Mouse (Mus musculus): ENCODE measurements around the gene Tmem63a. TPM values are rescaled to one million over a fixed set of nuclear protein-coding genes. Genes with fewer than 3 reads are reported as not detected.

The Tmem63a gene
- polyA plus RNA-seq, 1 experiment: 26.9 TPM

DNA sequence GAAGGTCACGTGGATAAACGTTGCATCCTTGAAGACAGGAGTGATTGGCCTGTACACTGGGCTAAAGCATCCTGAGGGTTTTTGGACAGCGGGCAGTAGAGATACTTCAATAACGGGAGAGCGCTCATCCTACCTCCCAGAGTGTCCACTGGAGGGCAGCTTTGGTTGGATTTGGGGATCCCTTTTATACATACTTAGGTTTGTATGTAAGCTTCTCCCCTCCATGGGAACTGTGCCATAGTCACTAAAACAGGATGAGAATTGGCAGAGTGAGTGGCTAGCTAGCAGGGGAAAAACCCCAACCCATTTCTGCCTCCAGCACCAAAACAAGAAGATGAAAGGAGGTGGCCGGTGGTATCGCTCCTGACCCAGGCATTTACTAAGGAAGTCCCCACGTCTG is 31.0 kb upstream of the Tmem63a start:
- H3K9me3 ChIP-seq (replicated peaks; ENCODE audit: control insufficient read depth, insufficient read depth, low read length, poor library complexity, severe bottlenecking): no peaks in the 10 kb centered on the region
- H3K4me3 ChIP-seq (ENCODE audit: low read depth, low read length): no peak overlapping the region
- TF ChIP-seq POLR2A (IDR thresholded peaks at IDR 0.05; ENCODE audit: insufficient read depth, low read length): no peak
- TF ChIP-seq EP300 (IDR thresholded peaks at IDR 0.05; ENCODE audit: insufficient read depth, low read depth, low read length): no peak
- peak; percentile 38 for TF ChIP-seq CTCF (IDR thresholded peaks at IDR 0.05; ENCODE audit: low read depth, low read length)
- peaks cover 3% of the 10 kb centered on the region for H3K4me1 ChIP-seq (ENCODE audit: control insufficient read depth, insufficient read depth, low read length)
- H3K27ac ChIP-seq (ENCODE audit: insufficient read depth, low read length): no peak overlapping the region
- 0 out of 2 replicates have a peak overlapping the region, but pooled peaks have one; percentile 18 for H3K9ac ChIP-seq (ENCODE audit: low read depth, poor library complexity, severe bottlenecking)
- H3K36me3 ChIP-seq (ENCODE audit: control insufficient read depth, insufficient read depth, low read length, poor library complexity, severe bottlenecking): peaks cover 20% of the 10 kb centered on the region
- no peaks in the 10 kb centered on the region for H3K27me3 ChIP-seq (ENCODE audit: control insufficient read depth, insufficient read depth, low read length, poor library complexity, severe bottlenecking)

DNA sequence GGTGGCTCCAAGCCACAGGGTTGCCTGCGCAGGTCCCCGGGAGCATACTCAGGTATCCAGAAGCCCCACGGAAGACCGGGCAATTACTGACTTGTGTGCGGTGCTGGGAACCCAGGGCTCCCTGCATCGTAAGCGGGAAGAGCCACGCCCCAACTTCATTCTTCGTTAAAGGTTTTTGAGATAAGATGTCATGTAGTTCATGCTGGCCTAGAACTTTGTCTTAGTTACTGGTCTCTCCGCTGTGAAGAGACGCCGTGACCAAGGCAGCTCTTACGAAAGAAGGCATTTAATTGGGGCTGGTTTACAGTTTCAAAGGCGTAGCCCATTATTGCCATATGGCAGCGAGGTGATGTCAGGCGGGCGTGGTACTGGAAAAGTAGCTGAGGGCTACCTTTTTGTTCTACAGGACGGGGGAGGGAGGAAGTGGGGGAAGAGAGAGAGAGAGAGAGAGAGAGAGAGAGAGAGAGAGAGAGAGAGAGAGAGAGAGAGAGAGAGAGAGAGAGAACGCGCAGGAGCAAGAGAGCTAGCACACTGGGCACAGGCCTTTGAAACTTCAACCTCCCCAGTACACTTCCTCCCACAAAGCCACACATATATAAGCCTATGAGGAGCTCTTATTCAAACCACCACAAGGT is 30.4 kb upstream of the Tmem63a start:
- H3K27me3 ChIP-seq (ENCODE audit: control insufficient read depth, insufficient read depth, low read length, poor library complexity, severe bottlenecking): no peaks in the 10 kb centered on the region
- no peaks in the 10 kb centered on the region for H3K9me3 ChIP-seq (replicated peaks; ENCODE audit: control insufficient read depth, insufficient read depth, low read length, poor library complexity, severe bottlenecking)
- peak overlapping the region; percentile 18; the same call in 1 of the 2 replicates for H3K9ac ChIP-seq (ENCODE audit: low read depth, poor library complexity, severe bottlenecking)
- no peak for TF ChIP-seq EP300 (IDR thresholded peaks at IDR 0.05; ENCODE audit: insufficient read depth, low read depth, low read length)
- no peak for TF ChIP-seq CTCF (IDR thresholded peaks at IDR 0.05; ENCODE audit: low read depth, low read length)
- no peak for TF ChIP-seq POLR2A (IDR thresholded peaks at IDR 0.05; ENCODE audit: insufficient read depth, low read length)
- peaks cover 3% of the 10 kb centered on the region for H3K4me1 ChIP-seq (ENCODE audit: control insufficient read depth, insufficient read depth, low read length)
- H3K27ac ChIP-seq (ENCODE audit: insufficient read depth, low read length): no peak overlapping the region
- no peak overlapping the region; the same call in 1 of the 2 replicates for H3K4me3 ChIP-seq (ENCODE audit: low read depth, low read length)
- peaks cover 15% of the 10 kb centered on the region for H3K36me3 ChIP-seq (ENCODE audit: control insufficient read depth, insufficient read depth, low read length, poor library complexity, severe bottlenecking)

DNA sequence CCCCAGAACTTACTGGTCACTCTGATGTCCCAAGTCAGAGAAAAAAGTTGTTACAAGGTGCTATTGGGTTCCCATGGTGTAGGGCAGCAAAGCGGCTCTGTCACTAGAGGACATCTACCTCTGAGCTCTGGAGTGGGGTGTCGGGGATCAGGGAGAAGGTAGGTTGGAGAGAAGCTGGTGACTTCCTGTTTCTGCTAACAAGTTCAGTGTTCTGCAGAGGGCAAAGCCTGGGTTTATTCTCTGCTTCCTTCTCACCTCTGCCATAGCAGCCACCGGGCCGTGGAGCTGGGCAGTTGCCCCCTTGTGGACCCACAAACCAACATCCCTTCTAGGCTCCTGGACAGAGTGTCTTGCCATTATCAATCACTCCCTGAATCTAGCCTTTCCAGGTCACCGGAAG is 29.4 kb upstream of the Tmem63a start:
- Histone ChIP-seq H3K27me3 (ENCODE audit: control insufficient read depth, insufficient read depth, low read length, poor library complexity, severe bottlenecking) (no peaks in the 10 kb centered on the region), H3K9me3 (replicated peaks; ENCODE audit: control insufficient read depth, insufficient read depth, low read length, poor library complexity, severe bottlenecking) (no peaks in the 10 kb centered on the region), H3K4me1 (ENCODE audit: control insufficient read depth, insufficient read depth, low read length) (no peaks in the 10 kb centered on the region), H3K4me3 (ENCODE audit: low read depth, low read length) (no peak overlapping the region), H3K27ac (ENCODE audit: insufficient read depth, low read length) (no peak overlapping the region), H3K36me3 (ENCODE audit: control insufficient read depth, insufficient read depth, low read length, poor library complexity, severe bottlenecking) (peaks cover 5% of the 10 kb centered on the region), H3K9ac (ENCODE audit: low read depth, poor library complexity, severe bottlenecking) (no peak overlapping the region)
- TF ChIP-seq POLR2A (IDR thresholded peaks at IDR 0.05; ENCODE audit: insufficient read depth, low read length): no peak
- TF ChIP-seq CTCF (IDR thresholded peaks at IDR 0.05; ENCODE audit: low read depth, low read length): no peak
- no peak for TF ChIP-seq EP300 (IDR thresholded peaks at IDR 0.05; ENCODE audit: insufficient read depth, low read depth, low read length)

DNA sequence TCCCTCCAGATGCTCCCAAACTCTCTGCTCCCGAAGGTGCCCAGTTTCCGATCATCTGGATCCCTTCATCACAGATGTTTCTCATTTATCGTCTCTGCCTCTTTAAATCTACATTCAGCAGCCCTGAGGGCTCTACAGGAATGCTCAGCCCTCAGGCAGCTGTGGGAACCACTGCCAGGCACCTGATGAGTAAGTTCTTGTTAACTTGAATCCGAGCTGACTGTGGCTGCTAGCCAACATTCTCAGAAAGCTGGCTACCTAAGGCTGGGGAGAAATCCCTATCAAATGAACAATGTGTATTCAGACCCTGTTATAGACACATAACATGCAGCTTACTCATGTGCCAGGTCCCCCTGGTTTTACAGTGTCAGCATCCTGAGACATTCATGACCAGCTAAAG is 28.3 kb upstream of the Tmem63a start:
- no peaks in the 10 kb centered on the region for H3K36me3 ChIP-seq (ENCODE audit: control insufficient read depth, insufficient read depth, low read length, poor library complexity, severe bottlenecking)
- no peak overlapping the region for H3K4me3 ChIP-seq (ENCODE audit: low read depth, low read length)
- no peak for TF ChIP-seq EP300 (IDR thresholded peaks at IDR 0.05; ENCODE audit: insufficient read depth, low read depth, low read length)
- no peak for TF ChIP-seq CTCF (IDR thresholded peaks at IDR 0.05; ENCODE audit: low read depth, low read length)
- no peaks in the 10 kb centered on the region for H3K27me3 ChIP-seq (ENCODE audit: control insufficient read depth, insufficient read depth, low read length, poor library complexity, severe bottlenecking)
- no peaks in the 10 kb centered on the region for H3K9me3 ChIP-seq (replicated peaks; ENCODE audit: control insufficient read depth, insufficient read depth, low read length, poor library complexity, severe bottlenecking)
- no peak overlapping the region for H3K9ac ChIP-seq (ENCODE audit: low read depth, poor library complexity, severe bottlenecking)
- no peak overlapping the region for H3K27ac ChIP-seq (ENCODE audit: insufficient read depth, low read length)
- H3K4me1 ChIP-seq (ENCODE audit: control insufficient read depth, insufficient read depth, low read length): no peaks in the 10 kb centered on the region

DNA sequence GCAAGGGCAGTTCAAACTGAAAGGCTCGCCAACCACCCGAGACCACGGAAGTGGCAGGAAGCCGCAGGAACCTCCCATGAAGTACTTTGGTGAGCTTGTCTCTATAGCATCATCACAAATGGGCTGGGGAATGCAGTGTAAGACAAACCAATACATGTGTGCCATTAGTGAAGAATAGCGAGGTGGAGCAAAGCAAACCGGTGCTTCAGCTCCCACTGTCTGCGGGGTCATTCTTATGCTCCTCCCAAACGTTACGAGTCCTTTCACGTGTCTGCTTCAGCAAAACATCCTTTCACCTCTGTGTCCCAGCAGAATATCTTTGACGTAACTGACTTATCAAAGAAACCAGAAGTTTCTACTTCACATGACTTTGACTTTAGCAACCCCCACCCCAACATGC is 25.7 kb upstream of the Tmem63a start:
- H3K36me3 ChIP-seq (ENCODE audit: control insufficient read depth, insufficient read depth, low read length, poor library complexity, severe bottlenecking): no peaks in the 10 kb centered on the region
- H3K27ac ChIP-seq (ENCODE audit: insufficient read depth, low read length): no peak overlapping the region
- no peak overlapping the region for H3K9ac ChIP-seq (ENCODE audit: low read depth, poor library complexity, severe bottlenecking)
- no peaks in the 10 kb centered on the region for H3K4me1 ChIP-seq (ENCODE audit: control insufficient read depth, insufficient read depth, low read length)
- H3K9me3 ChIP-seq (replicated peaks; ENCODE audit: control insufficient read depth, insufficient read depth, low read length, poor library complexity, severe bottlenecking): no peaks in the 10 kb centered on the region
- no peaks in the 10 kb centered on the region for H3K27me3 ChIP-seq (ENCODE audit: control insufficient read depth, insufficient read depth, low read length, poor library complexity, severe bottlenecking)
- TF ChIP-seq EP300 (IDR thresholded peaks at IDR 0.05; ENCODE audit: insufficient read depth, low read depth, low read length) (no peak), CTCF (IDR thresholded peaks at IDR 0.05; ENCODE audit: low read depth, low read length) (no peak), POLR2A (IDR thresholded peaks at IDR 0.05; ENCODE audit: insufficient read depth, low read length) (no peak)
- no peak overlapping the region for H3K4me3 ChIP-seq (ENCODE audit: low read depth, low read length)

DNA sequence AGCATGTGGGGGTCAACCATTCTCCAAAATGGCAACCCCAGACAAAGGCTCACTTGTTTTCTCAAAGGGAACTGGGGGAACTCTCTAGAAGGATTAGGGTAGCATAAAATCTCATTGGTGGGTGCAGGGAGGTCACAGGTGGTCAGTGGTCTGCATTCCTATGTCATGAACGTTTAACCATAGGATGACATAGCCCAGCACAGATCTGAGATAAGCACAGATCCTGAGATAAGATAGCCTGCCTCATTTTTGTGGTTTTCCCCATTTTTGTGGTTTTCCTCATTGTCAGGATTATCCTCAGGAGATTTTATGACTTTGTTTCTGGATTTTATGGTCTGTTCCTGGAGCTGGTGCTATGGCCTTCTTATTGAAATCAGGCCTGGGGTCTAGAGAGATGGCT is 25.1 kb upstream of the Tmem63a start:
- H3K9me3 ChIP-seq (replicated peaks; ENCODE audit: control insufficient read depth, insufficient read depth, low read length, poor library complexity, severe bottlenecking): no peaks in the 10 kb centered on the region
- no peaks in the 10 kb centered on the region for H3K27me3 ChIP-seq (ENCODE audit: control insufficient read depth, insufficient read depth, low read length, poor library complexity, severe bottlenecking)
- H3K4me1 ChIP-seq (ENCODE audit: control insufficient read depth, insufficient read depth, low read length): peaks cover 1% of the 10 kb centered on the region
- H3K36me3 ChIP-seq (ENCODE audit: control insufficient read depth, insufficient read depth, low read length, poor library complexity, severe bottlenecking): no peaks in the 10 kb centered on the region
- TF ChIP-seq EP300 (IDR thresholded peaks at IDR 0.05; ENCODE audit: insufficient read depth, low read depth, low read length) (no peak), POLR2A (IDR thresholded peaks at IDR 0.05; ENCODE audit: insufficient read depth, low read length) (no peak), CTCF (IDR thresholded peaks at IDR 0.05; ENCODE audit: low read depth, low read length) (no peak)
- no peak overlapping the region for H3K4me3 ChIP-seq (ENCODE audit: low read depth, low read length)
- H3K27ac ChIP-seq (ENCODE audit: insufficient read depth, low read length): no peak overlapping the region
- no peak overlapping the region for H3K9ac ChIP-seq (ENCODE audit: low read depth, poor library complexity, severe bottlenecking)
